Mouse (Mus musculus) limb, embryonic 15.5 days (tissue): ENCODE data around the gene Gpr142. TPM values are rescaled to one million over a fixed set of nuclear protein-coding genes. Genes with fewer than 3 reads are reported as not detected.

Experiments
- ATAC-seq: fragments of 200-750 bp; cut with Nextera tagmentation; 2 replicates; pipeline ENCODE4 v1.8.0; 2017; ENCODE audit warnings: low read depth, moderate TSS enrichment; ENCODE audit not compliant: insufficient number of reproducible peaks, low FRiP score, low TSS enrichment
- H3K27ac ChIP-seq: fragments of 300-500 bp; sonication (generic); 2 replicates; pipeline ENCODE4 v1.5.1; 2015; ENCODE audit warnings: moderate library complexity, mild to moderate bottlenecking, inconsistent platforms
- H3K27me3 ChIP-seq: fragments of 300-500 bp; sonication (generic); 2 replicates; pipeline ENCODE4 v1.6.1; 2015; ENCODE audit warnings: inconsistent platforms
- H3K36me3 ChIP-seq: fragments of 300-500 bp; sonication (generic); 2 replicates; pipeline ENCODE4 v1.6.1; 2015; ENCODE audit warnings: inconsistent platforms
- H3K4me1 ChIP-seq: fragments of 300-500 bp; sonication (generic); 2 replicates; pipeline ENCODE4 v1.6.1; 2015; ENCODE audit warnings: inconsistent platforms
- H3K4me2 ChIP-seq: fragments of 300-500 bp; sonication (generic); 2 replicates; pipeline ENCODE4 v1.6.1; 2015; ENCODE audit warnings: mild to moderate bottlenecking, inconsistent platforms
- H3K4me3 ChIP-seq: fragments of 300-500 bp; sonication (generic); 2 replicates; pipeline ENCODE4 v1.5.1; 2015; ENCODE audit warnings: mild to moderate bottlenecking, inconsistent platforms
- H3K9ac ChIP-seq: fragments of 300-500 bp; sonication (generic); 2 replicates; pipeline ENCODE4 v1.6.1; 2015; ENCODE audit warnings: inconsistent platforms
- H3K9me3 ChIP-seq: fragments of 300-500 bp; sonication (generic); 2 replicates; pipeline ENCODE4 v1.6.1; 2016; ENCODE audit warnings: inconsistent platforms
- WGBS: fragments of 180-500 bp; shearing (Covaris S2); methylation state at CpG from one replicate; pipeline ENCODE4 v1.1.7; 2015; 5-methylcytosine and 5-hydroxymethylcytosine counted together
- polyA plus RNA-seq: library from polyadenylated mRNA; unstranded; fragments of >200 nt; fragmentation: Nextera tagmentation; extraction: Ambion mirVana; gene quantifications from 2 replicates; pipeline ENCODE4 v1.2.1, GENCODE M21; 2015

The Gpr142 gene
- polyA plus RNA-seq, 1 experiment from 2014 or later = not detected

- Histone ChIP-seq H3K27me3 (peaks cover 93% of the 10 kb centered on the region), H3K4me2 (peak overlapping the region; percentile 88), H3K27ac (no peak overlapping the region), H3K9me3 (no peaks in the 10 kb centered on the region), H3K4me1 (peaks cover 44% of the 10 kb centered on the region), H3K9ac (no peak overlapping the region), H3K4me3 (peak overlapping the region; percentile 42), H3K36me3 (no peaks in the 10 kb centered on the region)
- no peak for ATAC-seq
- WGBS = 3% methylated on average over 49 of the region's 50 CpGs
These were observed 7.3 kb upstream of the Gpr142 start for GRCm38 (mm10) chr11:114791351-114791889.

GRCm38 (mm10) chr11:114791891-114792411 is 6.8 kb upstream of the Gpr142 start:
- WGBS = under 1% methylated on average over 55 of the region's 59 CpGs
- no peaks in the 10 kb centered on the region for H3K9me3 ChIP-seq
- ATAC-seq = no peak
- H3K9ac ChIP-seq = no peak overlapping the region
- H3K27me3 ChIP-seq = peaks cover 88% of the 10 kb centered on the region
- H3K36me3 ChIP-seq = no peaks in the 10 kb centered on the region
- no peak overlapping the region for H3K27ac ChIP-seq
- peaks cover 41% of the 10 kb centered on the region for H3K4me1 ChIP-seq
- H3K4me3 ChIP-seq = peak overlapping the region; percentile 42
- H3K4me2 ChIP-seq = peak overlapping the region; percentile 88

- H3K36me3 ChIP-seq = no peaks in the 10 kb centered on the region
- no peak for ATAC-seq
- no peak overlapping the region for H3K27ac ChIP-seq
- peaks cover 77% of the 10 kb centered on the region for H3K27me3 ChIP-seq
- H3K9me3 ChIP-seq = no peaks in the 10 kb centered on the region
- H3K4me3 ChIP-seq = no peak overlapping the region
- H3K9ac ChIP-seq = no peak overlapping the region
- H3K4me1 ChIP-seq = peaks cover 41% of the 10 kb centered on the region
- WGBS = 43% methylated on average over 5 of the region's 5 CpGs
- H3K4me2 ChIP-seq = no peak overlapping the region
These were observed 5.7 kb upstream of the Gpr142 start for GRCm38 (mm10) chr11:114792931-114793494.

GRCm38 (mm10) chr11:114793868-114794545 is 4.7 kb upstream of the Gpr142 start:
- ATAC-seq = no peak
- Histone ChIP-seq H3K9me3 (no peaks in the 10 kb centered on the region), H3K4me1 (peaks cover 39% of the 10 kb centered on the region), H3K27ac (no peak overlapping the region), H3K9ac (no peak overlapping the region), H3K4me2 (no peak overlapping the region), H3K4me3 (no peak overlapping the region), H3K36me3 (no peaks in the 10 kb centered on the region), H3K27me3 (peaks cover 67% of the 10 kb centered on the region)
- WGBS = 66% methylated on average over 19 of the region's 19 CpGs

GRCm38 (mm10) chr11:114794691-114795090 is 4.0 kb upstream of the Gpr142 start:
- H3K4me2 ChIP-seq = no peak overlapping the region
- 52% methylated on average over 4 of the region's 4 CpGs for WGBS
- H3K36me3 ChIP-seq = no peaks in the 10 kb centered on the region
- H3K4me3 ChIP-seq = no peak overlapping the region
- no peaks in the 10 kb centered on the region for H3K9me3 ChIP-seq
- H3K4me1 ChIP-seq = peaks cover 35% of the 10 kb centered on the region
- peaks cover 60% of the 10 kb centered on the region for H3K27me3 ChIP-seq
- H3K9ac ChIP-seq = no peak overlapping the region
- no peak overlapping the region for H3K27ac ChIP-seq
- no peak for ATAC-seq

- 3% methylated on average over 7 of the region's 7 CpGs for WGBS
- Histone ChIP-seq H3K36me3 (no peaks in the 10 kb centered on the region), H3K9ac (no peak overlapping the region), H3K27ac (peak overlapping the region; percentile 11), H3K4me2 (peak overlapping the region; percentile 63), H3K27me3 (peaks cover 54% of the 10 kb centered on the region), H3K4me3 (peak overlapping the region; percentile 33), H3K9me3 (no peaks in the 10 kb centered on the region), H3K4me1 (peaks cover 35% of the 10 kb centered on the region)
- ATAC-seq = peak; percentile 73
These were observed 3.4 kb upstream of the Gpr142 start for GRCm38 (mm10) chr11:114795231-114795746.

GRCm38 (mm10) chr11:114795848-114796322 is 2.8 kb upstream of the Gpr142 start, which contains the start of gene Btbd17:
Gene Btbd17, minus strand, starts transcription at chr11:114795945.
- WGBS = 8% methylated on average over 4 of the region's 4 CpGs
- H3K27ac ChIP-seq = peak within 1 kb of the TSS; percentile 11
- H3K9me3 ChIP-seq = no peaks in the 10 kb centered on the region
- H3K27me3 ChIP-seq = peaks cover 48% of the 10 kb centered on the region
- peak within 1 kb of the TSS; percentile 63 for H3K4me2 ChIP-seq
- no peaks in the 10 kb centered on the region for H3K36me3 ChIP-seq
- H3K4me1 ChIP-seq = peaks cover 33% of the 10 kb centered on the region
- H3K9ac ChIP-seq = no peak within 1 kb of the TSS
- ATAC-seq = no peak
- H3K4me3 ChIP-seq = peak within 1 kb of the TSS; percentile 33

- Histone ChIP-seq H3K4me1 (peaks cover 22% of the 10 kb centered on the region), H3K9me3 (no peaks in the 10 kb centered on the region), H3K36me3 (no peaks in the 10 kb centered on the region), H3K27me3 (peaks cover 35% of the 10 kb centered on the region), H3K4me3 (no peak overlapping the region), H3K9ac (no peak overlapping the region), H3K27ac (no peak overlapping the region), H3K4me2 (no peak overlapping the region)
- WGBS = 85% methylated on average over 7 of the region's 7 CpGs
- no peak for ATAC-seq
These were observed 1.5 kb upstream of the Gpr142 start for GRCm38 (mm10) chr11:114797176-114797575.

- H3K4me1 ChIP-seq = peaks cover 23% of the 10 kb centered on the region
- peaks cover 27% of the 10 kb centered on the region for H3K27me3 ChIP-seq
- no peaks in the 10 kb centered on the region for H3K36me3 ChIP-seq
- H3K4me3 ChIP-seq = no peak overlapping the region
- H3K9me3 ChIP-seq = no peaks in the 10 kb centered on the region
- no peak overlapping the region for H3K4me2 ChIP-seq
- H3K9ac ChIP-seq = no peak overlapping the region
- ATAC-seq = no peak
- 77% methylated on average over 3 of the region's 3 CpGs for WGBS
- H3K27ac ChIP-seq = no peak overlapping the region
These were observed 743 bp upstream of the Gpr142 start for GRCm38 (mm10) chr11:114797981-114798380.

GRCm38 (mm10) chr11:114801906-114802305 is 3.2 kb downstream of the Gpr142 start:
- no peaks in the 10 kb centered on the region for H3K36me3 ChIP-seq
- H3K4me1 ChIP-seq = peaks cover 6% of the 10 kb centered on the region; the same call in 1 of the 2 replicates
- ATAC-seq = no peak
- no peak overlapping the region for H3K9ac ChIP-seq
- no peak overlapping the region for H3K4me3 ChIP-seq
- H3K27ac ChIP-seq = no peak overlapping the region
- no peaks in the 10 kb centered on the region for H3K9me3 ChIP-seq
- no peaks in the 10 kb centered on the region for H3K27me3 ChIP-seq
- WGBS = 92% methylated on average over 1 of the region's 1 CpGs
- no peak overlapping the region for H3K4me2 ChIP-seq

- H3K4me2 ChIP-seq = no peak overlapping the region
- H3K27me3 ChIP-seq = no peaks in the 10 kb centered on the region
- peaks cover 13% of the 10 kb centered on the region for H3K4me1 ChIP-seq
- no peak overlapping the region for H3K9ac ChIP-seq
- no peaks in the 10 kb centered on the region for H3K9me3 ChIP-seq
- H3K4me3 ChIP-seq = no peak overlapping the region
- no peak for ATAC-seq
- WGBS = 53% methylated on average over 15 of the region's 15 CpGs
- H3K27ac ChIP-seq = no peak overlapping the region
- no peaks in the 10 kb centered on the region for H3K36me3 ChIP-seq
These were observed 4.0 kb downstream of the Gpr142 start for GRCm38 (mm10) chr11:114802540-114803267.
